Mouse (Mus musculus): ENCODE results near the gene Pepd. TPM values are rescaled to one million over a fixed set of nuclear protein-coding genes. Genes with fewer than 3 reads are reported as not detected.

The Pepd gene
- total and polyA plus RNA-seq, 3 experiments = 29.7 to 48.0 TPM; not detected in 1

- Histone ChIP-seq H3K27ac (ENCODE audit: control insufficient read depth, low read depth, low read length) (no peak overlapping the region), H3K9ac (ENCODE audit: control insufficient read depth, low read depth, low read length, poor library complexity, severe bottlenecking) (no peak overlapping the region), H3K9me3 (replicated peaks; ENCODE audit: insufficient read depth, low read length) (no peaks in the 10 kb centered on the region), H3K36me3 (ENCODE audit: control insufficient read depth in 1 of 2, insufficient read depth in 2 of 2, low read length in 2 of 2) (no peaks in the 10 kb centered on the region), H3K4me1 (ENCODE audit: control insufficient read depth in 1 of 2, insufficient read depth in 2 of 2, low read length in 2 of 2) (peaks cover 0 to 7% of the 10 kb centered on the region in 2 experiments; a peak in 2 of 4 replicates), H3K79me2 (ENCODE audit: control insufficient read depth, insufficient read depth, low read length, poor library complexity) (no peaks in the 10 kb centered on the region), H3K27me3 (ENCODE audit: control insufficient read depth in 1 of 2, insufficient read depth in 2 of 2, low read length in 2 of 2) (no peaks in the 10 kb centered on the region), H3K4me3 (ENCODE audit: control insufficient read depth in 1 of 2, insufficient read depth in 1 of 2, low read depth in 2 of 2, low read length in 2 of 2) (no peak overlapping the region)
- DNase-seq (ENCODE audit: low read depth, low spot score) = peak; percentile 46
- TF ChIP-seq BHLHE40 (IDR thresholded peaks at IDR 0.05; ENCODE audit: borderline replicate concordance, low read depth, low read length) (no peak), USF2 (IDR thresholded peaks at IDR 0.05; ENCODE audit: borderline replicate concordance in 1 of 2, insufficient read depth in 1 of 2, low read depth in 1 of 2, low read length in 2 of 2) (no peak), MAFK (IDR thresholded peaks at IDR 0.05; ENCODE audit: borderline replicate concordance, low read depth, low read length) (no peak), JUND (IDR thresholded peaks at IDR 0.05; ENCODE audit: low read depth, low read length) (no peak), POLR2AphosphoS5 (IDR thresholded peaks at IDR 0.05; ENCODE audit: borderline replicate concordance, low read depth, low read length) (no peak), UBTF (IDR thresholded peaks at IDR 0.05; ENCODE audit: borderline replicate concordance, insufficient read depth, low read depth, low read length) (no peak)
Measured at GRCm38 (mm10) chr7:35064286-35065258, 152.4 kb downstream of the Pepd start.

GRCm38 (mm10) chr7:35065958-35066357 lies 153.8 kb downstream of the Pepd start:
- Histone ChIP-seq H3K9ac (ENCODE audit: control insufficient read depth, low read depth, low read length, poor library complexity, severe bottlenecking) (no peak overlapping the region), H3K4me1 (ENCODE audit: control insufficient read depth in 1 of 2, insufficient read depth in 2 of 2, low read length in 2 of 2) (peaks cover 0 to 7% of the 10 kb centered on the region in 2 experiments; a peak in 2 of 4 replicates), H3K9me3 (replicated peaks; ENCODE audit: insufficient read depth, low read length) (no peaks in the 10 kb centered on the region), H3K27me3 (ENCODE audit: control insufficient read depth in 1 of 2, insufficient read depth in 2 of 2, low read length in 2 of 2) (no peaks in the 10 kb centered on the region), H3K4me3 (ENCODE audit: control insufficient read depth in 1 of 2, insufficient read depth in 1 of 2, low read depth in 2 of 2, low read length in 2 of 2) (no peak overlapping the region), H3K79me2 (ENCODE audit: control insufficient read depth, insufficient read depth, low read length, poor library complexity) (no peaks in the 10 kb centered on the region), H3K27ac (ENCODE audit: control insufficient read depth, low read depth, low read length) (no peak overlapping the region), H3K36me3 (ENCODE audit: control insufficient read depth in 1 of 2, insufficient read depth in 2 of 2, low read length in 2 of 2) (no peaks in the 10 kb centered on the region)
- no peak for DNase-seq (ENCODE audit: low read depth, low spot score)
- TF ChIP-seq MEF2A (IDR thresholded peaks at IDR 0.05; ENCODE audit: extremely low read depth, insufficient replicate concordance, low read depth, low read length, poor library complexity, severe bottlenecking) (no peak), EP300 (IDR thresholded peaks at IDR 0.05; ENCODE audit: low read depth in 1 of 2, low read length in 2 of 2) (no peak), POLR2AphosphoS2 (IDR thresholded peaks at IDR 0.05; ENCODE audit: low read length) (no peak), TBP (IDR thresholded peaks at IDR 0.05; ENCODE audit: low read depth, low read length) (no peak), RCOR1 (IDR thresholded peaks at IDR 0.05; ENCODE audit: low read depth, low read length) (no peak), MYC (IDR thresholded peaks at IDR 0.05; ENCODE audit: low read depth, low read length) (no peak)

Data from MEL (cell line).